Mouse (Mus musculus) testis, adult 2 months (tissue): ENCODE measurements at regions not wholly inside any gene's neighbourhood (a gene's known extent, or its start where the extent isn't known, plus 50 kb on each side); places are given as distances from the start of the nearest gene placed in this dataset.

Source experiments
- H3K27ac ChIP-seq: fragments of 200-500 bp; 2 replicates; pipeline ENCODE4 v1.5.1; 2012; ENCODE audit warnings: low read depth, low read length; ENCODE audit not compliant: control insufficient read depth, insufficient read depth
- H3K27me3 ChIP-seq: fragments of 200-500 bp; 2 replicates; pipeline ENCODE4 v1.6.1; 2012; ENCODE audit warnings: mild to moderate bottlenecking, low read length, moderate library complexity; ENCODE audit not compliant: control insufficient read depth, insufficient read depth
- H3K36me3 ChIP-seq: fragments of 200-500 bp; 2 replicates; pipeline ENCODE4 v1.6.1; 2012; ENCODE audit warnings: mild to moderate bottlenecking, low read length; ENCODE audit not compliant: control insufficient read depth, insufficient read depth
- H3K4me1 ChIP-seq: fragments of 200-500 bp; 2 replicates; pipeline ENCODE4 v1.6.1; 2012; ENCODE audit warnings: low read length; ENCODE audit not compliant: control insufficient read depth, insufficient read depth
- H3K4me3 ChIP-seq: fragments of 200-500 bp; 2 replicates; pipeline ENCODE4 v1.5.1; 2012; ENCODE audit warnings: low read depth, mild to moderate bottlenecking, low read length, moderate library complexity, mixed read lengths; ENCODE audit not compliant: control insufficient read depth
- CTCF ChIP-seq: fragments of 200-500 bp; IDR thresholded peaks from 2 replicates; pipeline ENCODE4 v1.5.1; 2012; ENCODE audit warnings: low read depth, mild to moderate bottlenecking, inconsistent platforms, low read length, moderate library complexity; ENCODE audit not compliant: control insufficient read depth, insufficient read depth, insufficient replicate concordance
- POLR2A ChIP-seq: fragments of 200-500 bp; IDR thresholded peaks from 2 replicates; pipeline ENCODE4 v1.6.1; 2012; ENCODE audit warnings: low read depth, mild to moderate bottlenecking, inconsistent platforms, low read length, moderate library complexity; ENCODE audit not compliant: control insufficient read depth

DNA sequence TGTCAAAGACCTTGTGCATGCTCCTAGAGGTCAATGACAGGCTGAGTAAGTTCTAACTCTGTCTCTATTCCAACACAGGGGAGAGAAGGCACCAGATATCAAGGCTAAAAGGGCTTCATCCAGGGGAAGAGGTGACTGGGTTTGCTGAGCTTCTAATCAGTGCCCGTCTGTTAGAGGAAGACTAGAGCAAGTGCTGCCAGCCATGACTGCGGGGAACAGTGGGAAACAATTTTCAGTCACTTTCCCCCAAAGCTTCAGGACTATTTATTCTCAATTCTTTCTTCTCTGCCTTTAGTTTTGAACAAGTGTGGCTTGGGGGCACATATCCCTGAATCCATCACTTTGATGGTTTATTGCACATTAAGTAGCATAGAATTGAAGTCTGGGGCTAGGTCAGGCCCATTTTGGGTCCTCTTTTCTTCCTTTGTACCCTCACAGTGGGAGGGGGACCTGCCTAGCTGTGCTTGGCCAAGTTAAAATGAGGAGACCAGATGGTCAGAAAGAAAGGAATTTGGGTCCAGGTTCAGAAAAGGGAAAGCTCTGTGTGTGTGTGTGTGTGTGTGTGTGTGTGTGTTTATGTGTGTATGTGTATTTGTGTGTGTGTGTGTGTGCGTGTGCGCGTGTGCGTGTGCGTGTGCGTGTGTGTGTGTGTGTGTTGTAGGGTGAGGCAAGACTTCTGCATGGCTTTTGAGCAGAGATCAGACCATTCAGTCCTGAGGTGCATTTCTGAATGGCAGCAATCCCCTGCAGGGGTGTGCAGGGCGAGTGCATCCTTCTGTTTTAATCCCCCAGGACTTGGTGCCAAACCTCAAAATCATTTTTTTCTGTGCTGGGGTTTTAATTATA lies 337.2 kb downstream of the 1500009L16Rik start:
- Histone ChIP-seq H3K27ac (no peak overlapping the region), H3K4me3 (no peak overlapping the region), H3K27me3 (no peaks in the 10 kb centered on the region), H3K4me1 (no peaks in the 10 kb centered on the region), H3K36me3 (no peaks in the 10 kb centered on the region)
- no peak for TF ChIP-seq CTCF
- no peak for TF ChIP-seq POLR2A

DNA sequence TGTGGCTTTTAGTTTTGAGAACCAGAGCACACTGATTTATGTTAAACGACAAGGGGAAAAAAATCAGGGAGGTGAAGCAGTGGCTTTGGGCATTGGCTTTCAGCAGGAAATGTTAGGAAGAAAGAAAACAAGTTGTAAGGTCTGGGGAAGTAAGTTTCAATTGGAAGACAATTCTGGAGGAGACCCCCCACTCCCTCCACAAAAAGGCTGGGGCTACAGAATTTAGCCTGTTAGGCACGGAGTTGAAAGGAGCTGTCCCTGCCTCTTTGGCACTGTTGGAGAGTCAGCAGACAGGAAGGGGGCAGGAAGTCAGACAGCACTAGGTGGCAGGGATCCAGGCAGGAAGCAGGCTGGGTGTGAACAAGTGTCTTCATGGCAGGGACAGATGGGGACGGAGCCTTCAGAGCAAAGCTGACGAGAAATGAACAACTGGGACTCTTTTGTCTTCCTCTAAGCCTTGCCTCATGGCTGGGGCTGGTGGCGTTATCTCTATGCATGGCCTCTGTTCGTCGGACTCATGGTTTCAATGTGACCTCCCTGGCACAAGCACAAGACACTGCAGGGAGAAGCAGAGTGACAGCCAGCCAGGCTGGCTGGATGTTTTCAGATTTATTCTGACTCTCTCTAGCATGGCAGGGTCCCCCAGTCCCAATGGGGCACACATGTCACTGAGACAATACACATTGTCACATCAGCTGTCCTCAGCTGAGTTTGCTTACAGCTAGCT lies 338.0 kb downstream of the 1500009L16Rik start:
- no peaks in the 10 kb centered on the region for H3K27me3 ChIP-seq
- no peak overlapping the region for H3K4me3 ChIP-seq
- no peak overlapping the region for H3K27ac ChIP-seq
- TF ChIP-seq CTCF (no peak), POLR2A (no peak)
- no peaks in the 10 kb centered on the region for H3K4me1 ChIP-seq
- H3K36me3 ChIP-seq = no peaks in the 10 kb centered on the region

DNA sequence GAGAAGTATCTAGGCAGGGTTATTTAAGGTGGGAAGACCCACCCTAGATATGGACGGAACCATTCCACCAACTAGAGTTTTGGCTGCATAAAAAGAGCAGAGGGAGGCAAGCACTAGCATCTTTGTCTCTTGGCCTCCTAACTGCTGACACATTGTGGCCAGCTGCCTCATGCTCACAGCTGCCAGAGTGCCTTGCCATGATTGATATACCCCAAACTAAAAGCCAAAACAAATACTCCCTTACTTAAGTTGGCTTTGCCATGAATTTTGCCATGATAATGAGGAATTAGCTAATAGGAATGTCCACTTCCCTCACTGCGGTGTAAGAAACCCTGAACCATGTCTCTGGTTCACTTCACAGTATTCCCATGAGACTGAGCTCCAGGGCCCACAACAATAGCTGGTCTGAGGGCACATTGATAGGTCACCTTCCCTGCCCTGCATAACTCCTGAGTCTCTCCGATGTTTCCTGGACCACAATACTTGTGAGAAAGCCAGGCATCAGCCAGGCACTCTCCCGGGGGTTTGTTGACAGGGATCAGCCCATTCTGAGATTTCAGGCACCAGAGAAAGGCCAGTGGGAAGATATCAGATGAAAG lies 344.5 kb downstream of the 1500009L16Rik start:
- Histone ChIP-seq H3K27me3 (no peaks in the 10 kb centered on the region), H3K4me1 (no peaks in the 10 kb centered on the region), H3K36me3 (no peaks in the 10 kb centered on the region), H3K27ac (no peak overlapping the region), H3K4me3 (no peak overlapping the region)
- TF ChIP-seq CTCF = no peak
- no peak for TF ChIP-seq POLR2A

DNA sequence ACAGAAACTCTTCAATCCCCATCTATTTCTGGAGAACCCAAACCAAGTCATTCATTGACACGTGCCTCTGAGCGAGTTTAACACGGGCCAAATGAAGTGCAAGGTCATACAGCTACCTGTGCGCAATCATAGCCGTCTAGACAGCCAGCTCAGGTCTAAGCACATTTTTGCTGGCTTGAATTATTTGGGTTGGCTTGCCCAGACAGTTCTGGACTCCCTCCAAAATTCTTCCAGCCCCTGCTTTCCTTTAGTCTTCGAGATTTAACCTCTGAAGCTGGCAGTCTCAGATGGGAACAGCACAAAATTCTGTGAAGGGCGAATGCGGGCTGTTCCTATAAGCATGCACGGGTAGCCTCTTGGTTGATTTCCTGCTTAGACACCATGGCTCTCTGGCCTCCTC lies 347.1 kb downstream of the 1500009L16Rik start:
- no peak overlapping the region for H3K4me3 ChIP-seq
- H3K36me3 ChIP-seq = no peaks in the 10 kb centered on the region
- H3K4me1 ChIP-seq = no peaks in the 10 kb centered on the region
- TF ChIP-seq CTCF = no peak
- no peak for TF ChIP-seq POLR2A
- no peak overlapping the region for H3K27ac ChIP-seq
- H3K27me3 ChIP-seq = no peaks in the 10 kb centered on the region

DNA sequence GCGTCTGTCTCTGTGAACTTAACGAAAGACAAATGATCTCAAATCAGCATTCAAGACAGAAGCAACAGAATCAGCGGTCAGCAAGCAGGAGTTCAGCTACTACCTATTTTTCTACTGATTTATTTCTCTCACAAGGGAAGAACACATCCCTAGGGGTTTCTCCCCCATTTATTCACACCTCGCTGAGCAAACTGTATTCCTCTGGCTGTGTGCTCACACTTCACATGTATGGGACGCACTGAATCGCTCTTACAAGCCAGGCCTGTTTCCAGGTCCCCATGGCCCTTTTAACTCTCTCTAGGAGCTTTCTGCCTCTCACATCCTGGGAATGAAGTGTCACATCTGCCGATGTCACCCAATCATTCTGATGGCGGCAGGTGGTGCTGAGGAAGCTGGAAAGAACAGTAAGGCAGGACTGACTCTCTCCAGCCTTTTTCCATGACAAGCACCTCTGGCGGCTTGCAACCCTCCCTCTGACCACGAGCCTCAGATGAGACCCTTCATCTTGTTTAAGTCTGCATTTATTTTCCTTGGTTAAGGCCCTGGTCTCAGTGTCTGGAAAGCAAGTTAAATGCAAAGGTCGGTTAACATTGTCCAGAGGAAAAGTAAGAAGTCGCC lies 350.3 kb downstream of the 1500009L16Rik start:
- Histone ChIP-seq H3K36me3 (no peaks in the 10 kb centered on the region), H3K27ac (no peak overlapping the region), H3K4me1 (no peaks in the 10 kb centered on the region), H3K27me3 (no peaks in the 10 kb centered on the region), H3K4me3 (no peak overlapping the region)
- TF ChIP-seq POLR2A (no peak), CTCF (no peak)

DNA sequence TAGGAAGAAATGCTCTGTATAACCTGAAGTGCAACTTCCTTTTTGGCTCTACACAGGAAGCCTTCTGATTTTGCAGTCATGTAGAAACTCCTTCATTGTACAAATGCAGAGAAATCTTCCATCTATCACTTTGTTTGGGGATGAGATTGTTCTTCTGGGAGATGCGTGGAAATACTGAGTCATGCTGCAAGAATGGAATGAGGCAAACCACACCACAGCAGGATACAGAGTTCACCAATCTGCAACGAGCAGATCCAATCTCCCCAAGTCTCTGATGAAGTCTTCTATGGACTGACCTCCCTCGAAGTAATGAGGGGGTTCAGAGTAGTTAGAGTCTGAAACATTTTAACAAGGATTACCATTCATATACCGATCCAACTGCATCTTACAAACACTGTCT lies 352.9 kb downstream of the 1500009L16Rik start:
- no peak for TF ChIP-seq POLR2A
- TF ChIP-seq CTCF = no peak
- no peaks in the 10 kb centered on the region for H3K4me1 ChIP-seq
- no peaks in the 10 kb centered on the region for H3K36me3 ChIP-seq
- H3K27me3 ChIP-seq = no peaks in the 10 kb centered on the region
- no peak overlapping the region for H3K27ac ChIP-seq
- H3K4me3 ChIP-seq = no peak overlapping the region

DNA sequence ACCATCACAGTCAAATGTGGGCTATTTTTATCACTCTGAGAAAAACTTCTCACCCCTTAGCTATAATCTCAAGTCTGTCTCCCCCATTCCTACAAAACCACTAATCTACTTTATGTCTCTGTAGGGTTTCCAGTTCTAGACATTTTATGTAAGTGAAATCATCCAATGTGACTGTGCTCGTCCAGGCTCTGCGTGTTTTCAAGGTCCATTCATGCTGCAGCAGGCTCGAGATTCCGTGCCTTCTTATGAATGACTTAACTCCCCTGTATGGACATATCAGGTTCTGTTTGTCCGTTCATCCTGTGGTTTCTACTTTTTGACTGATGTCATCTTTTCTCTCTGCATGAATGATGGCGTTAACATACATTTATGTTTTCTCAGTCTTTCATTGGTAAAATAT lies 357.6 kb downstream of the 1500009L16Rik start:
- no peak overlapping the region for H3K4me3 ChIP-seq
- H3K27ac ChIP-seq = no peak overlapping the region
- H3K4me1 ChIP-seq = no peaks in the 10 kb centered on the region
- H3K36me3 ChIP-seq = no peaks in the 10 kb centered on the region
- TF ChIP-seq CTCF (no peak), POLR2A (no peak)
- no peaks in the 10 kb centered on the region for H3K27me3 ChIP-seq
